Mouse (Mus musculus) B cell, adult 2 months (primary cell): ENCODE measurements around the gene 2010111I01Rik.
"Not testable (repeated sequence)": the region's sequence is repeated elsewhere in the genome, so short reads cannot be mapped to it uniquely, and the experiment has no call there.

Experiments
- DNase-seq, 2 experiments: peaks; one replicate each; pipeline ENCODE4 v3.0.0; 2022

The 2010111I01Rik gene

GRCm38 (mm10) chr13:63223026-63223770 is 258.5 kb downstream of the 2010111I01Rik start:
- no peak for DNase-seq

- no peak for DNase-seq
Measured at GRCm38 (mm10) chr13:63225796-63226583, 261.3 kb downstream of the 2010111I01Rik start.

- DNase-seq, result no peak
Measured at GRCm38 (mm10) chr13:63227785-63228184, 263.1 kb downstream of the 2010111I01Rik start.

GRCm38 (mm10) chr13:63230955-63231701 is 266.4 kb downstream of the 2010111I01Rik start:
- no peak for DNase-seq

GRCm38 (mm10) chr13:63231702-63232070 is 267.0 kb downstream of the 2010111I01Rik start:
- DNase-seq, result no peak

GRCm38 (mm10) chr13:63232558-63232957 is 267.9 kb downstream of the 2010111I01Rik start:
- no peak for DNase-seq

- not testable (repeated sequence) for DNase-seq
Measured at GRCm38 (mm10) chr13:63234520-63234919, 269.8 kb downstream of the 2010111I01Rik start.

GRCm38 (mm10) chr13:63235551-63235950 is 270.9 kb downstream of the 2010111I01Rik start:
- DNase-seq, result no peak

- no peak for DNase-seq
Measured at GRCm38 (mm10) chr13:63236159-63236893, 271.6 kb downstream of the 2010111I01Rik start.

GRCm38 (mm10) chr13:63238045-63238444 is 273.4 kb downstream of the 2010111I01Rik start:
- DNase-seq, result no peak

- DNase-seq, result peak in 1 of 2 experiments; percentile 12
Measured at GRCm38 (mm10) chr13:63239301-63239804, 274.7 kb downstream of the 2010111I01Rik start.

GRCm38 (mm10) chr13:63239877-63240671 is 275.4 kb downstream of the 2010111I01Rik start:
- peak; percentile 79 to 82 for DNase-seq

- DNase-seq, result no peak
Measured at GRCm38 (mm10) chr13:63240835-63241234, 276.1 kb downstream of the 2010111I01Rik start.

- no peak for DNase-seq
Measured at GRCm38 (mm10) chr13:63241665-63242064, 277.0 kb downstream of the 2010111I01Rik start.

GRCm38 (mm10) chr13:63242401-63243192 is 277.9 kb downstream of the 2010111I01Rik start:
- DNase-seq, result no peak

- DNase-seq, result no peak
Measured at GRCm38 (mm10) chr13:63243586-63243985, 278.9 kb downstream of the 2010111I01Rik start.

- no peak for DNase-seq
Measured at GRCm38 (mm10) chr13:63244425-63244824, 279.7 kb downstream of the 2010111I01Rik start.

- DNase-seq, result no peak
Measured at GRCm38 (mm10) chr13:63245218-63245617, 280.5 kb downstream of the 2010111I01Rik start.

- DNase-seq, result no peak
Measured at GRCm38 (mm10) chr13:63245812-63246211, 281.1 kb downstream of the 2010111I01Rik start.

GRCm38 (mm10) chr13:63246332-63246940 is 281.7 kb downstream of the 2010111I01Rik start:
- DNase-seq, result peak; percentile 12 to 15
